In genomic region chr5:70842192-70843095, GRCm38 (mm10) we compare ENCODE assay signal across 8 mouse cellular contexts. TPM values are rescaled to one million over a fixed set of nuclear protein-coding genes. Genes with fewer than 3 reads are reported as not detected.
DNase-seq lines count a peak whose midpoint lies in the region; ATAC-seq and TF ChIP-seq lines count a peak whose summit lies in the region.

Gene Gabrg1 (minus strand): TSS chr5:70842617.

- no peaks in the 10 kb centered on the region for H3K36me3 ChIP-seq in hindbrain, embryonic 11.5 days (ENCODE audit: control insufficient read depth, insufficient read depth, low read length)

- H3K27ac ChIP-seq in cortical plate, adult 2 months (ENCODE audit: insufficient read depth, low read length), result no peak within 1 kb of the TSS
- no peak within 1 kb of the TSS for H3K27ac ChIP-seq in hindbrain, embryonic 11.5 days (ENCODE audit: low read depth, low read length)

- peak within 1 kb of the TSS; percentile 23; the same call in 1 of the 2 replicates for H3K9ac ChIP-seq in hindbrain, embryonic 11.5 days (ENCODE audit: low read depth, low read length)

- intact Hi-C loops in left cerebral cortex, postnatal 25 days (cut with DNase I), result loop anchor here (10.0 kb wide), 1 partner anchor 252 kb away; the partner anchor contains the start of gene Gabra2
- intact Hi-C loops in gastrocnemius, postnatal 36 days (cut with DNase I), result no loop called here

- peak; percentile 7 for DNase-seq in kidney, postnatal 10 days
- no peak for DNase-seq in kidney, adult 11 months
- peak; percentile 58 for DNase-seq in hindbrain, embryonic 11.5 days (ENCODE audit: low spot score)
- DNase-seq in left cerebral cortex, postnatal 25 days (ENCODE audit: low spot score in 2 of 2), result peak; percentile 76 to 90
- DNase-seq in right cerebral cortex, adult 2 months (ENCODE audit: low spot score in 2 of 2), result peak; percentile 79 to 80
- DNase-seq in spleen, postnatal 14 days (ENCODE audit: low spot score in 2 of 2), result no peak
- DNase-seq in gastrocnemius, postnatal 36 days, result no peak

- 3% methylated on average over 19 of the region's 19 CpGs for WGBS in hindbrain, embryonic 11.5 days

- no peaks in the 10 kb centered on the region for H3K9me3 ChIP-seq in hindbrain, embryonic 11.5 days (ENCODE audit: control insufficient read depth, low read length)

- peak; percentile 91 for ATAC-seq in hindbrain, embryonic 11.5 days (ENCODE audit: low FRiP score)

- H3K4me1 ChIP-seq in cortical plate, adult 2 months (ENCODE audit: control insufficient read depth, insufficient read depth, low read length), result no peaks in the 10 kb centered on the region
- no peaks in the 10 kb centered on the region for H3K4me1 ChIP-seq in hindbrain, embryonic 11.5 days (replicated peaks; ENCODE audit: control insufficient read depth, insufficient read depth, low read length)

- peak within 1 kb of the TSS; percentile 44 for H3K4me3 ChIP-seq in cortical plate, adult 2 months (ENCODE audit: insufficient read depth, low read length)
- peak within 1 kb of the TSS; percentile 32 for H3K4me3 ChIP-seq in hindbrain, embryonic 11.5 days (ENCODE audit: low read depth, low read length)

- H3K27me3 ChIP-seq in hindbrain, embryonic 11.5 days (ENCODE audit: control insufficient read depth, insufficient read depth, low read length), result no peaks in the 10 kb centered on the region

- H3K4me2 ChIP-seq in hindbrain, embryonic 11.5 days (replicated peaks; ENCODE audit: low read depth, low read length), result peak within 1 kb of the TSS; percentile 65

- no peak for TF ChIP-seq CTCF in cortical plate, adult 2 months (IDR thresholded peaks at IDR 0.05; ENCODE audit: extremely low read depth, insufficient read depth, low read length)

- TF ChIP-seq POLR2A in cortical plate, adult 2 months (IDR thresholded peaks at IDR 0.05; ENCODE audit: extremely low read depth, insufficient read depth, low read length), result peak; percentile 64; the same call in 1 of the 2 replicates

RNA-seq across cellular contexts. Expression of gene Gabrg1, which starts in this region (rescaled TPM):
- 9.7 and 10.2 TPM in 2 replicates for polyA plus RNA-seq in cortical plate, adult 2 months (2012; rRNA removed)
- polyA plus RNA-seq in hindbrain, embryonic 11.5 days (2014; fragmentation: Nextera tagmentation; extraction: Ambion mirVana), result 1.0 and 1.1 TPM in 2 replicates
- 10 to 100 TPM; 18.0 to 18.6 TPM for total RNA-seq in left cerebral cortex, postnatal 25 days (2021)
- total RNA-seq in gastrocnemius, postnatal 36 days (2021), result not detected

Comparison
In these comparisons a context has a peak if more than half of its experiments do, and no peak if none do; other contexts are left out.
1. RNA of gene Gabrg1 (total RNA-seq): 18.0 to 18.6 TPM in left cerebral cortex, postnatal 25 days; not detected in gastrocnemius, postnatal 36 days; every median in the first group is over 10 times any median in the second.
2. DNase-seq: peak in kidney, postnatal 10 days (single experiment), hindbrain, embryonic 11.5 days (single experiment), left cerebral cortex, postnatal 25 days (2 of 2) and right cerebral cortex, adult 2 months (2 of 2); none in kidney, adult 11 months (single experiment), spleen, postnatal 14 days (0 of 2) and gastrocnemius, postnatal 36 days (0 of 2).